Mouse (Mus musculus): Measurements from ENCODE around the gene Gcnt2. TPM values are rescaled to one million over a fixed set of nuclear protein-coding genes. Genes with fewer than 3 reads are reported as not detected.
"Not testable (repeated sequence)": the region's sequence is repeated elsewhere in the genome, so short reads cannot be mapped to it uniquely, and the experiment has no call there.

The Gcnt2 gene
- polyA plus RNA-seq, 1 experiment from 2014 or later = 3.1 TPM

- Histone ChIP-seq H3K4me1 (ENCODE audit: control insufficient read depth, low read depth, low read length) (peaks cover 18% of the 10 kb centered on the region), H3K27ac (ENCODE audit: low read length) (peak overlapping the region; percentile 25), H3K9me3 (replicated peaks; ENCODE audit: control insufficient read depth, low read length) (no peaks in the 10 kb centered on the region), H3K27me3 (ENCODE audit: control insufficient read depth, insufficient read depth, low read depth, low read length) (peaks cover 23% of the 10 kb centered on the region), H3K4me2 (ENCODE audit: low read depth, low read length) (peak overlapping the region; percentile 76), H3K4me3 (ENCODE audit: low read depth, low read length) (peak overlapping the region; percentile 51), H3K9ac (ENCODE audit: low read depth, low read length) (peak overlapping the region; percentile 47), H3K36me3 (ENCODE audit: control insufficient read depth, insufficient read depth) (no peaks in the 10 kb centered on the region)
- peak; percentile 62 for ATAC-seq (ENCODE audit: low read depth)
- WGBS (ENCODE audit: insufficient replicate concordance) = under 1% methylated on average over 38 of the region's 38 CpGs
Observed at GRCm38 (mm10) chr13:40917161-40918091, 57.9 kb downstream of the Gcnt2 start.

- WGBS (ENCODE audit: insufficient replicate concordance) = 16% methylated on average over 8 of the region's 8 CpGs
- H3K36me3 ChIP-seq (ENCODE audit: control insufficient read depth, insufficient read depth) = no peaks in the 10 kb centered on the region
- peaks cover 13% of the 10 kb centered on the region for H3K4me1 ChIP-seq (ENCODE audit: control insufficient read depth, low read depth, low read length)
- ATAC-seq (ENCODE audit: low read depth) = peak; percentile 66
- no peaks in the 10 kb centered on the region for H3K9me3 ChIP-seq (replicated peaks; ENCODE audit: control insufficient read depth, low read length)
- H3K9ac ChIP-seq (ENCODE audit: low read depth, low read length) = no peak overlapping the region
- H3K4me2 ChIP-seq (ENCODE audit: low read depth, low read length) = no peak overlapping the region
- no peak overlapping the region for H3K4me3 ChIP-seq (ENCODE audit: low read depth, low read length)
- H3K27ac ChIP-seq (ENCODE audit: low read length) = no peak overlapping the region
- peaks cover 23% of the 10 kb centered on the region for H3K27me3 ChIP-seq (ENCODE audit: control insufficient read depth, insufficient read depth, low read depth, low read length)
Observed at GRCm38 (mm10) chr13:40921326-40922059, 61.9 kb downstream of the Gcnt2 start.

- WGBS (ENCODE audit: insufficient replicate concordance) = 21% methylated on average over 11 of the region's 11 CpGs
- peaks cover 21% of the 10 kb centered on the region for H3K27me3 ChIP-seq (ENCODE audit: control insufficient read depth, insufficient read depth, low read depth, low read length)
- no peak overlapping the region for H3K9ac ChIP-seq (ENCODE audit: low read depth, low read length)
- no peaks in the 10 kb centered on the region for H3K36me3 ChIP-seq (ENCODE audit: control insufficient read depth, insufficient read depth)
- no peak overlapping the region for H3K27ac ChIP-seq (ENCODE audit: low read length)
- no peak overlapping the region for H3K4me2 ChIP-seq (ENCODE audit: low read depth, low read length)
- peaks cover 7% of the 10 kb centered on the region for H3K4me1 ChIP-seq (ENCODE audit: control insufficient read depth, low read depth, low read length)
- no peak overlapping the region for H3K4me3 ChIP-seq (ENCODE audit: low read depth, low read length)
- no peak for ATAC-seq (ENCODE audit: low read depth)
- H3K9me3 ChIP-seq (replicated peaks; ENCODE audit: control insufficient read depth, low read length) = no peaks in the 10 kb centered on the region
Observed at GRCm38 (mm10) chr13:40922311-40922877, 62.8 kb downstream of the Gcnt2 start.

GRCm38 (mm10) chr13:40923756-40924315 lies 64.3 kb downstream of the Gcnt2 start:
- WGBS (ENCODE audit: insufficient replicate concordance) = 56% methylated on average over 4 of the region's 4 CpGs
- Histone ChIP-seq H3K4me2 (ENCODE audit: low read depth, low read length) (no peak overlapping the region), H3K36me3 (ENCODE audit: control insufficient read depth, insufficient read depth) (no peaks in the 10 kb centered on the region), H3K9ac (ENCODE audit: low read depth, low read length) (no peak overlapping the region), H3K27me3 (ENCODE audit: control insufficient read depth, insufficient read depth, low read depth, low read length) (peaks cover 7% of the 10 kb centered on the region), H3K9me3 (replicated peaks; ENCODE audit: control insufficient read depth, low read length) (no peaks in the 10 kb centered on the region), H3K27ac (ENCODE audit: low read length) (no peak overlapping the region), H3K4me1 (ENCODE audit: control insufficient read depth, low read depth, low read length) (peaks cover 3% of the 10 kb centered on the region), H3K4me3 (ENCODE audit: low read depth, low read length) (no peak overlapping the region)
- ATAC-seq (ENCODE audit: low read depth) = no peak

- H3K9ac ChIP-seq (ENCODE audit: low read depth, low read length) = no peak overlapping the region
- H3K9me3 ChIP-seq (replicated peaks; ENCODE audit: control insufficient read depth, low read length) = no peaks in the 10 kb centered on the region
- H3K27me3 ChIP-seq (ENCODE audit: control insufficient read depth, insufficient read depth, low read depth, low read length) = no peaks in the 10 kb centered on the region
- no peaks in the 10 kb centered on the region for H3K36me3 ChIP-seq (ENCODE audit: control insufficient read depth, insufficient read depth)
- ATAC-seq (ENCODE audit: low read depth) = no peak
- no peaks in the 10 kb centered on the region for H3K4me1 ChIP-seq (ENCODE audit: control insufficient read depth, low read depth, low read length)
- H3K27ac ChIP-seq (ENCODE audit: low read length) = no peak overlapping the region
- no peak overlapping the region for H3K4me2 ChIP-seq (ENCODE audit: low read depth, low read length)
- no peak overlapping the region for H3K4me3 ChIP-seq (ENCODE audit: low read depth, low read length)
- 64% methylated on average over 9 of the region's 9 CpGs for WGBS (ENCODE audit: insufficient replicate concordance)
Observed at GRCm38 (mm10) chr13:40928192-40928898, 68.8 kb downstream of the Gcnt2 start.

GRCm38 (mm10) chr13:40931871-40932270 lies 72.3 kb downstream of the Gcnt2 start:
- not testable (repeated sequence) for H3K9me3 ChIP-seq (replicated peaks; ENCODE audit: control insufficient read depth, low read length); H3K9ac ChIP-seq (ENCODE audit: low read depth, low read length); H3K4me2 ChIP-seq (ENCODE audit: low read depth, low read length); H3K4me3 ChIP-seq (ENCODE audit: low read depth, low read length); H3K27ac ChIP-seq (ENCODE audit: low read length); H3K36me3 ChIP-seq (ENCODE audit: control insufficient read depth, insufficient read depth); H3K4me1 ChIP-seq (ENCODE audit: control insufficient read depth, low read depth, low read length); ATAC-seq (ENCODE audit: low read depth); H3K27me3 ChIP-seq (ENCODE audit: control insufficient read depth, insufficient read depth, low read depth, low read length)
- WGBS (ENCODE audit: insufficient replicate concordance) = 83% methylated on average over 1 of the region's 2 CpGs

GRCm38 (mm10) chr13:40932573-40932972 lies 73.0 kb downstream of the Gcnt2 start:
- no peaks in the 10 kb centered on the region for H3K27me3 ChIP-seq (ENCODE audit: control insufficient read depth, insufficient read depth, low read depth, low read length)
- no peaks in the 10 kb centered on the region for H3K9me3 ChIP-seq (replicated peaks; ENCODE audit: control insufficient read depth, low read length)
- no peaks in the 10 kb centered on the region for H3K4me1 ChIP-seq (ENCODE audit: control insufficient read depth, low read depth, low read length)
- no peak overlapping the region for H3K4me3 ChIP-seq (ENCODE audit: low read depth, low read length)
- no peak overlapping the region for H3K27ac ChIP-seq (ENCODE audit: low read length)
- H3K4me2 ChIP-seq (ENCODE audit: low read depth, low read length) = no peak overlapping the region
- 52% methylated on average over 5 of the region's 5 CpGs for WGBS (ENCODE audit: insufficient replicate concordance)
- no peak overlapping the region for H3K9ac ChIP-seq (ENCODE audit: low read depth, low read length)
- ATAC-seq (ENCODE audit: low read depth) = no peak
- no peaks in the 10 kb centered on the region for H3K36me3 ChIP-seq (ENCODE audit: control insufficient read depth, insufficient read depth)

GRCm38 (mm10) chr13:40934341-40934740 lies 74.8 kb downstream of the Gcnt2 start:
- Histone ChIP-seq H3K9me3 (replicated peaks; ENCODE audit: control insufficient read depth, low read length) (no peaks in the 10 kb centered on the region), H3K9ac (ENCODE audit: low read depth, low read length) (no peak overlapping the region), H3K4me1 (ENCODE audit: control insufficient read depth, low read depth, low read length) (no peaks in the 10 kb centered on the region), H3K27me3 (ENCODE audit: control insufficient read depth, insufficient read depth, low read depth, low read length) (no peaks in the 10 kb centered on the region), H3K36me3 (ENCODE audit: control insufficient read depth, insufficient read depth) (no peaks in the 10 kb centered on the region), H3K27ac (ENCODE audit: low read length) (no peak overlapping the region), H3K4me3 (ENCODE audit: low read depth, low read length) (no peak overlapping the region), H3K4me2 (ENCODE audit: low read depth, low read length) (no peak overlapping the region)
- WGBS (ENCODE audit: insufficient replicate concordance) = 55% methylated on average over 3 of the region's 3 CpGs
- ATAC-seq (ENCODE audit: low read depth) = no peak

All from liver, embryonic 16.5 days (tissue).